Mouse (Mus musculus) bone marrow macrophage, adult 2 months (primary cell): ENCODE results near the gene Pkd1l2. TPM values are rescaled to one million over a fixed set of nuclear protein-coding genes. Genes with fewer than 3 reads are reported as not detected.

ENCODE experiments used
- H3K27ac ChIP-seq: 2 replicates; pipeline ENCODE4 v1.5.1; 2012; ENCODE audit warnings: low read depth, low read length; ENCODE audit not compliant: insufficient read depth
- H3K4me1 ChIP-seq: 2 replicates; pipeline ENCODE4 v1.6.1; 2012; ENCODE audit warnings: low read length; ENCODE audit not compliant: control insufficient read depth, insufficient read depth
- H3K4me3 ChIP-seq: 2 replicates; pipeline ENCODE4 v1.5.1; 2012; ENCODE audit warnings: mild to moderate bottlenecking, low read length, moderate library complexity; ENCODE audit not compliant: insufficient read depth
- CTCF ChIP-seq: IDR thresholded peaks from 2 replicates; pipeline ENCODE4 v1.5.1; 2012; ENCODE audit warnings: low read depth, mild to moderate bottlenecking, low read length, moderate library complexity
- POLR2A ChIP-seq: IDR thresholded peaks from 2 replicates; pipeline ENCODE4 v1.6.1; 2012; ENCODE audit warnings: mild to moderate bottlenecking, low read depth, low read length, borderline replicate concordance
- polyA plus RNA-seq: library from polyadenylated mRNA; stranded (reverse); fragments of >200 nt; gene quantifications from 2 replicates; pipeline ENCODE4 v1.2.4, GENCODE M21; 2012; ENCODE audit not compliant: missing spikeins, insufficient read depth, insufficient read length

The Pkd1l2 gene
- polyA plus RNA-seq, 1 experiment: 0.87 TPM

- Histone ChIP-seq H3K4me1 (no peaks in the 10 kb centered on the region), H3K4me3 (no peak overlapping the region), H3K27ac (no peak overlapping the region)
- no peak for TF ChIP-seq POLR2A
- no peak for TF ChIP-seq CTCF
These were observed 30.0 kb upstream of the Pkd1l2 start for GRCm38 (mm10) chr8:117112261-117112660.

GRCm38 (mm10) chr8:117111641-117112040, 29.4 kb upstream of the Pkd1l2 start:
- H3K4me3 ChIP-seq: no peak overlapping the region
- H3K4me1 ChIP-seq: no peaks in the 10 kb centered on the region
- TF ChIP-seq CTCF (no peak), POLR2A (no peak)
- H3K27ac ChIP-seq: no peak overlapping the region

DNA sequence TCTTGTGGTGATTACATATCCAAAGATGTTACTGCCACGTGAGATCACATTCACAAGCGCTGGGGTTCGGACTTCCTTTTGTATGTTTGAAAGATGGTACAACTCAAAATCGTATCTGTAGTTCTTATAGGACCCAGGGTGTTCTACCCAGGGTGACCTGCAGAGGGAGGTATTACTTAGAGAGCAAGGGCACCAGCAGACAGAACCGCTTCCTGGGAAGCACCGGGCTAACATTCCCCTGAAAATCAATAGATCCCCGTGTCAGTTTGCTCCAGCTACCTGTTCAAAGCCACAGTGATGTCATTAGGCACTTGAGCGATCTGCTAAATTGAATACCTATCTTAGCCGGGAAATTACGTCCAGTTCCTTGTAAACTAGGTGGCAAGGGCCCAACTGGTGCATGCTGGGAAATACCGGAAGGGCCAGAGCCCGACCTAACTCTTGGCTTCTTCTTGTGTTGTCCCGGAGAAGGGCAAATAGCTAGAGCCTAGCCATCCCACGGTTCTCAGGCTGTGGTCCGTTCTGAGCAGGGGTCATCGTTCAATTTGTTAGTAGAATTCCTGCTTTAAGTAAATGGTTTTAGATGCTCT, 27.6 kb upstream of the Pkd1l2 start:
- Histone ChIP-seq H3K4me1 (no peaks in the 10 kb centered on the region), H3K4me3 (no peak overlapping the region)

GRCm38 (mm10) chr8:117109018-117109711, 26.9 kb upstream of the Pkd1l2 start:
- H3K4me1 ChIP-seq: no peaks in the 10 kb centered on the region
- H3K27ac ChIP-seq: no peak overlapping the region
- TF ChIP-seq CTCF (peak; percentile 25; the same call in 1 of the 2 replicates), POLR2A (no peak)
- H3K4me3 ChIP-seq: no peak overlapping the region

More for the DNA sequence above, 27.6 kb upstream of the Pkd1l2 start:
- TF ChIP-seq POLR2A: no peak
- peak; percentile 56 for TF ChIP-seq CTCF
- H3K27ac ChIP-seq: no peak overlapping the region

GRCm38 (mm10) chr8:117107533-117107932, 25.3 kb upstream of the Pkd1l2 start:
- TF ChIP-seq POLR2A (no peak), CTCF (peak; percentile 68)
- H3K4me1 ChIP-seq: no peaks in the 10 kb centered on the region
- H3K4me3 ChIP-seq: no peak overlapping the region
- no peak overlapping the region for H3K27ac ChIP-seq

GRCm38 (mm10) chr8:117097564-117098191, 15.4 kb upstream of the Pkd1l2 start:
- Histone ChIP-seq H3K27ac (no peak overlapping the region), H3K4me3 (no peak overlapping the region), H3K4me1 (peaks cover 3% of the 10 kb centered on the region)
- TF ChIP-seq POLR2A (no peak), CTCF (no peak)

DNA sequence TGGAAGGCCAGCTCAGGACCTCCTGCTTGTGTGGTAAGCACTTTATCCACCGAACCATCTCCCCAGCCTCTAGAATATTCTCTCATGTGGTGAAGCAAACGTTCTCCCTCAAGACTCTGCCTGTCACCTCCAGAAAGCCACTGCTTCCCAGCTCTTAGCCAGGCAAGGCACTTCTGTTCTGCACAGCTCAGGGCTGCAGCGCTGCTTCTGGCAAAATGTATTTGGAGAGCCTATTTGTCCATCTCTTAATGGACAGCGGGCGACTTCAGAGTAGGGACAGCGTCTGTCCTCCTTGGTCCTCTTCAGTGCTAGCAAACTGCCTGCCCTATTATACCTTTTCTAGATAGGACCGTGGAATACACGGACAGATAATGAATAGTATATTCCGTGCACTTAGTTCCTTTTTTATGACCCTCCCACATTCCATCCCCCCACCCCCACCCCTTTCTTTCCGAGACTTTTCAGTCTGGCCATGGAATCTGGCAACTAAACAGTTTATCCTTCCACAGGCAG, 14.9 kb upstream of the Pkd1l2 start:
- Histone ChIP-seq H3K4me3 (no peak overlapping the region), H3K4me1 (peaks cover 3% of the 10 kb centered on the region), H3K27ac (no peak overlapping the region)
- TF ChIP-seq POLR2A (no peak), CTCF (no peak)

- TF ChIP-seq POLR2A: no peak
- TF ChIP-seq CTCF: no peak
- H3K27ac ChIP-seq: no peak within 1 kb of the TSS
- H3K4me1 ChIP-seq: peaks cover 3% of the 10 kb centered on the region
- H3K4me3 ChIP-seq: no peak within 1 kb of the TSS
These were observed 13.4 kb upstream of the Pkd1l2 start, which contains the start of gene Bco1 for GRCm38 (mm10) chr8:117095647-117096046. Gene Bco1 (plus strand): TSS chr8:117095854.

GRCm38 (mm10) chr8:117094053-117094452, 11.8 kb upstream of the Pkd1l2 start:
- TF ChIP-seq POLR2A (no peak), CTCF (no peak)
- no peak overlapping the region for H3K27ac ChIP-seq
- no peak overlapping the region for H3K4me3 ChIP-seq
- peaks cover 3% of the 10 kb centered on the region for H3K4me1 ChIP-seq

GRCm38 (mm10) chr8:117089802-117090201, 7.6 kb upstream of the Pkd1l2 start:
- TF ChIP-seq CTCF (no peak), POLR2A (no peak)
- H3K4me3 ChIP-seq: no peak overlapping the region
- no peak overlapping the region for H3K27ac ChIP-seq
- H3K4me1 ChIP-seq: peaks cover 10% of the 10 kb centered on the region

GRCm38 (mm10) chr8:117087036-117087435, 4.8 kb upstream of the Pkd1l2 start:
- H3K27ac ChIP-seq: no peak overlapping the region
- H3K4me3 ChIP-seq: no peak overlapping the region
- TF ChIP-seq POLR2A (no peak), CTCF (no peak)
- peaks cover 10% of the 10 kb centered on the region for H3K4me1 ChIP-seq
